Mouse (Mus musculus): ENCODE results near the gene Daam1.

DNA sequence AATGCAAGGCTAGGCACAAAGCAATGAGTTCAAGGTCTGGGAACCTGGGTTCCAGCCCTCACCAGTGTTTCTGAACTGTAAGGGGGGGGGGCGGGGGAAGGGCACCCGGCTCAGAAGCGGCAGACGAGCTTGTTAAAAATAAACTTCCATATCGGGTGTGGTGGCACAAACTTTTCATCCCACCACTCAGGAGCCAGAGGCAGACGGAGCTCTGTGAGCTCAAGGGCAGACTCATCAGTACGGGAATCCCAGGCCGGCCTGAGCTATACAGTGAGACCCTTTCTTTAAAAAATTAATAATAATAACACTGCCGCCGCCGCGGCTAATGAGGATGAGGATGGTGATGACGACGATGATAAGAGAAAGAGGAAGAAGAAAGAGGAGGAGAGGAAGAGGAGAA, 18.3 kb upstream of the Daam1 start:
- TF ChIP-seq CTCF (conservative IDR thresholded peaks at IDR 0.05; ENCODE audit: low read length) (no peak), NANOG (IDR thresholded peaks at IDR 0.05; ENCODE audit: borderline replicate concordance, low read length) (no peak)
